Mouse (Mus musculus) hindbrain, postnatal 0 days (tissue): ENCODE results near the gene Yif1a. TPM values are rescaled to one million over a fixed set of nuclear protein-coding genes. Genes with fewer than 3 reads are reported as not detected.
A peak's percentile ranks its signal among the peaks of the same experiment; 100 is the strongest.

Source experiments
- ATAC-seq: fragments of 200-750 bp; cut with Nextera tagmentation; 2 replicates; pipeline ENCODE4 v1.8.0; 2017; ENCODE audit warnings: mild to moderate bottlenecking, moderate TSS enrichment, moderate library complexity
- DNase-seq: peaks from one replicate; pipeline ENCODE4 v3.0.0-alpha.2; 2015; ENCODE audit warnings: low spot score
- H3K27ac ChIP-seq: fragments of 300-500 bp; sonication (generic); 2 replicates; pipeline ENCODE4 v1.5.1; 2014; ENCODE audit warnings: mild to moderate bottlenecking
- H3K27me3 ChIP-seq: fragments of 300-500 bp; sonication (generic); 2 replicates; pipeline ENCODE4 v1.6.1; 2014; ENCODE audit warnings: low read length, mixed read lengths; ENCODE audit not compliant: insufficient read depth
- H3K36me3 ChIP-seq: fragments of 300-500 bp; sonication (generic); 2 replicates; pipeline ENCODE4 v1.6.1; 2014; ENCODE audit warnings: low read length, mixed read lengths; ENCODE audit not compliant: insufficient read depth
- H3K4me1 ChIP-seq: fragments of 300-500 bp; sonication (generic); 2 replicates; pipeline ENCODE4 v1.6.1; 2014; ENCODE audit warnings: antibody characterized with exemption, low read length, mixed read lengths; ENCODE audit not compliant: insufficient read depth
- H3K4me2 ChIP-seq: fragments of 300-500 bp; sonication (generic); 2 replicates; pipeline ENCODE4 v1.6.1; 2014; ENCODE audit warnings: low read depth, mild to moderate bottlenecking, low read length, moderate library complexity, mixed read lengths
- H3K4me3 ChIP-seq: fragments of 300-500 bp; sonication (generic); 2 replicates; pipeline ENCODE4 v1.5.1; 2014; ENCODE audit warnings: low read length
- H3K9ac ChIP-seq: fragments of 300-500 bp; sonication (generic); replicated peaks from 2 replicates; pipeline ENCODE4 v1.6.1; 2014; ENCODE audit warnings: mild to moderate bottlenecking, low read length, moderate library complexity, mixed read lengths
- H3K9me3 ChIP-seq: fragments of 300-500 bp; sonication (generic); 2 replicates; pipeline ENCODE4 v1.6.1; 2016; ENCODE audit warnings: low read length, mixed read lengths
- CTCF ChIP-seq: IDR thresholded peaks from 2 replicates; pipeline ENCODE4 v1.5.1; 2016; ENCODE audit warnings: antibody characterized with exemption, control low read depth, low read depth
- WGBS: fragments of 180-500 bp; shearing (Covaris S2); extraction: QIAGEN DNeasy Blood & Tissue Kit; methylation state at CpG from one replicate; pipeline ENCODE4 v1.1.7; 2014; 5-methylcytosine and 5-hydroxymethylcytosine counted together
- polyA plus RNA-seq: library from polyadenylated mRNA; unstranded; fragments of >200 nt; fragmentation: Nextera tagmentation; extraction: Ambion mirVana; gene quantifications from 2 replicates; pipeline ENCODE4 v1.2.1, GENCODE M21; 2015
- total RNA-seq: library from RNA; depleted of rRNA; stranded (reverse); fragments of >200 nt; gene quantifications from 2 replicates; pipeline ENCODE4 v1.2.3, GENCODE M21; 2014

Gene Yif1a
- total and polyA plus RNA-seq, 2 experiments from 2014 or later = 68.0 to 69.0 TPM

GRCm38 (mm10) chr19:5060365-5061330, 27.7 kb upstream of the Yif1a start:
- H3K9ac ChIP-seq = no peak overlapping the region
- H3K4me2 ChIP-seq = no peak overlapping the region
- H3K27me3 ChIP-seq = no peaks in the 10 kb centered on the region
- no peaks in the 10 kb centered on the region; the same call in 1 of the 2 replicates for H3K4me1 ChIP-seq
- TF ChIP-seq CTCF = no peak
- H3K9me3 ChIP-seq = no peaks in the 10 kb centered on the region
- DNase-seq (no peak), ATAC-seq (no peak)
- 48% methylated on average over 5 of the region's 5 CpGs for WGBS
- no peak overlapping the region for H3K27ac ChIP-seq
- H3K36me3 ChIP-seq = no peaks in the 10 kb centered on the region
- H3K4me3 ChIP-seq = no peak overlapping the region

- H3K4me3 ChIP-seq = no peak overlapping the region
- no peak for TF ChIP-seq CTCF
- 88% methylated on average over 5 of the region's 5 CpGs for WGBS
- no peaks in the 10 kb centered on the region for H3K27me3 ChIP-seq
- H3K4me1 ChIP-seq = no peaks in the 10 kb centered on the region
- no peak for DNase-seq
- H3K36me3 ChIP-seq = no peaks in the 10 kb centered on the region
- no peak overlapping the region for H3K4me2 ChIP-seq
- no peaks in the 10 kb centered on the region for H3K9me3 ChIP-seq
- no peak for ATAC-seq
- no peak overlapping the region for H3K9ac ChIP-seq
- H3K27ac ChIP-seq = no peak overlapping the region
Measured at GRCm38 (mm10) chr19:5062041-5062440, 26.3 kb upstream of the Yif1a start.

- Histone ChIP-seq H3K27me3 (no peaks in the 10 kb centered on the region), H3K9ac (no peak overlapping the region), H3K4me1 (no peaks in the 10 kb centered on the region), H3K4me2 (no peak overlapping the region), H3K4me3 (no peak overlapping the region), H3K27ac (no peak overlapping the region), H3K36me3 (no peaks in the 10 kb centered on the region), H3K9me3 (no peaks in the 10 kb centered on the region)
- no peak for TF ChIP-seq CTCF
- 90% methylated on average over 6 of the region's 6 CpGs for WGBS
- ATAC-seq (no peak), DNase-seq (no peak)
Measured at GRCm38 (mm10) chr19:5062446-5062845, 25.9 kb upstream of the Yif1a start.

GRCm38 (mm10) chr19:5065104-5065503, 23.2 kb upstream of the Yif1a start:
- no peak overlapping the region for H3K9ac ChIP-seq
- DNase-seq = no peak
- no peaks in the 10 kb centered on the region for H3K27me3 ChIP-seq

GRCm38 (mm10) chr19:5067040-5067799, 21.1 kb upstream of the Yif1a start:
- H3K36me3 ChIP-seq = no peaks in the 10 kb centered on the region
- H3K4me1 ChIP-seq = peaks cover 9% of the 10 kb centered on the region; the same call in 1 of the 2 replicates
- H3K9ac ChIP-seq = no peak overlapping the region
- DNase-seq (no peak), ATAC-seq (no peak)
- TF ChIP-seq CTCF = no peak
- 17% methylated on average over 15 of the region's 15 CpGs for WGBS
- H3K27me3 ChIP-seq = no peaks in the 10 kb centered on the region
- H3K4me3 ChIP-seq = peak overlapping the region; percentile 38
- no peak overlapping the region for H3K27ac ChIP-seq
- H3K4me2 ChIP-seq = peak overlapping the region; percentile 60
- H3K9me3 ChIP-seq = no peaks in the 10 kb centered on the region

More at GRCm38 (mm10) chr19:5065104-5065503, 23.2 kb upstream of the Yif1a start:
- H3K36me3 ChIP-seq = no peaks in the 10 kb centered on the region
- no peak overlapping the region for H3K4me3 ChIP-seq
- H3K4me2 ChIP-seq = no peak overlapping the region
- H3K27ac ChIP-seq = no peak overlapping the region
- no peak for ATAC-seq
- peaks cover 5% of the 10 kb centered on the region; the same call in 1 of the 2 replicates for H3K4me1 ChIP-seq
- 63% methylated on average over 7 of the region's 7 CpGs for WGBS
- no peak for TF ChIP-seq CTCF
- H3K9me3 ChIP-seq = no peaks in the 10 kb centered on the region

- H3K4me1 ChIP-seq = peaks cover 9% of the 10 kb centered on the region; the same call in 1 of the 2 replicates
- DNase-seq = peak; percentile 67
Measured at GRCm38 (mm10) chr19:5067867-5068569, 20.3 kb upstream of the Yif1a start, which contains the start of gene Cd248. Cd248 (plus strand) TSS chr19:5068078.

More at GRCm38 (mm10) chr19:5067867-5068569, 20.3 kb upstream of the Yif1a start, which contains the start of gene Cd248:
- H3K4me2 ChIP-seq = peak within 1 kb of the TSS; percentile 60
- H3K27me3 ChIP-seq = no peaks in the 10 kb centered on the region
- H3K27ac ChIP-seq = no peak within 1 kb of the TSS
- H3K9me3 ChIP-seq = no peaks in the 10 kb centered on the region
- H3K36me3 ChIP-seq = no peaks in the 10 kb centered on the region
- peak within 1 kb of the TSS; percentile 38 for H3K4me3 ChIP-seq
- peak within 1 kb of the TSS; percentile 52 for H3K9ac ChIP-seq
- peak; percentile 14; the same call in 1 of the 2 replicates for ATAC-seq
- WGBS = 2% methylated on average over 49 of the region's 56 CpGs
- TF ChIP-seq CTCF = no peak
